ENCODE assay signal across 8 mouse cellular contexts in the genomic region with DNA sequence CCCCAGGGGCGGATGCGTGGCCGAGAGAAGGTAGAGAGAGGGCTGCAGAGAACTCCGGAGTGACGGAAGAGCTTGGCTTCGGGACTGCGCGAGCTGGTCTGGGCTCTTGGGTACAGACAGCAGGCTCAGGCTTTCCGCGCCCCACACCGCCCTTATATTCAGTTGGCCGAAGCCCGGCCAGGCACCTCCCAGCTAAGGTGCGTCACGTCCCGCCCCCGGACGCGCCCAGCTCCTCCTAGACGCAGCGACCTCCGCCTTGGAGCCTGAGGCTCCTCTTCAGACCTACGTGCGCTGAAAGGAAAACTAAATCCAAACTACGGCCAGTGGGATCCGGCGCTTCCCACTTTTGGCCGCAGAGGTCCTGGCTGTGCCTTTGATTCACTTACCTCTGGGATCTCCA. TPM values are rescaled to one million over a fixed set of nuclear protein-coding genes. Genes with fewer than 3 reads are reported as not detected.
DNase-seq lines count a peak whose midpoint lies in the region; ATAC-seq lines count a peak whose summit lies in the region.

A gene (minus strand): TSS at position 127 of the 400 bp plus-strand sequence.

- H3K4me1 ChIP-seq in brown adipose tissue, adult 24 weeks (ENCODE audit: control insufficient read depth, insufficient read depth, insufficient read length, low read length), result 0 out of 2 replicates have a peak, but pooled peaks cover 3% of the 10 kb centered on the region
- peaks cover 60% of the 10 kb centered on the region for H3K4me1 ChIP-seq in heart, embryonic 15.5 days (replicated peaks)

- peak within 1 kb of the TSS; percentile 67 for H3K9ac ChIP-seq in heart, embryonic 15.5 days

- peak; percentile 42 for DNase-seq in fat pad, adult 2 months (ENCODE audit: extremely low read depth, low read depth, low spot score)
- peak; percentile 93 for DNase-seq in kidney, postnatal 14 days
- DNase-seq in lung, adult 18-20 months, result peak; percentile 92 to 95
- peak; percentile 87 for DNase-seq in testis, postnatal 14 days (ENCODE audit: low spot score)

- peak within 1 kb of the TSS; percentile 84 for H3K4me3 ChIP-seq in brown adipose tissue, adult 24 weeks (ENCODE audit: insufficient read depth, low read depth, low read length)
- peak within 1 kb of the TSS; percentile 55 for H3K4me3 ChIP-seq in heart, embryonic 15.5 days

- peaks cover 4% of the 10 kb centered on the region; the same call in 1 of the 2 replicates for H3K36me3 ChIP-seq in heart, embryonic 15.5 days

- peak; percentile 61 for ATAC-seq in CD4-positive, CD25-positive, alpha-beta regulatory T cell, adult 4 months
- peak; percentile 86 for ATAC-seq in heart, embryonic 15.5 days (replicated peaks; ENCODE audit: insufficient number of reproducible peaks, insufficient read depth, low FRiP score, low read depth)
- ATAC-seq in neutrophil, adult 5-6 weeks (ENCODE audit: extremely low read depth, insufficient number of reproducible peaks, low FRiP score, poor library complexity, severe bottlenecking), result peak; percentile 56

- 0% methylated on average over 28 of the region's 28 CpGs for WGBS in heart, embryonic 15.5 days

- no peaks in the 10 kb centered on the region for H3K9me3 ChIP-seq in heart, embryonic 15.5 days (replicated peaks)

- H3K27me3 ChIP-seq in heart, embryonic 15.5 days, result no peaks in the 10 kb centered on the region

- peak within 1 kb of the TSS; percentile 92 for H3K27ac ChIP-seq in brown adipose tissue, adult 24 weeks (replicated peaks; ENCODE audit: low read depth, low read length)
- peak within 1 kb of the TSS; percentile 81 for H3K27ac ChIP-seq in heart, embryonic 15.5 days

- H3K4me2 ChIP-seq in heart, embryonic 15.5 days, result peak within 1 kb of the TSS; percentile 96

RNA-seq across cellular contexts. Expression of the gene that starts here (rescaled TPM):
- under 1 TPM; 0.52 to 0.59 TPM for polyA plus RNA-seq in CD4-positive, CD25-positive, alpha-beta regulatory T cell, adult 4 months (2017; shearing (Covaris generic))
- polyA plus RNA-seq in brown adipose tissue, adult 24 weeks (2012; ENCODE audit: insufficient read depth, insufficient read length, missing spikeins), result 38.5 and 46.6 TPM in 2 replicates
- polyA plus RNA-seq in heart, embryonic 15.5 days (2015; fragmentation: Nextera tagmentation; extraction: Ambion mirVana), result 7.2 and 7.7 TPM in 2 replicates
- 0.37 and 0.47 TPM in 2 replicates for total RNA-seq in neutrophil, adult 5-6 weeks (2017)

Comparison
In these comparisons a context has a peak if more than half of its experiments do, and no peak if none do; other contexts are left out.
1. Peak in every context shown above with its lines: DNase-seq, ATAC-seq, H3K4me3 ChIP-seq and H3K27ac ChIP-seq.
2. Peak in ATAC-seq in CD4-positive, CD25-positive, alpha-beta regulatory T cell, adult 4 months; RNA of the gene not detected or under 1 TPM.
3. Peak in ATAC-seq in neutrophil, adult 5-6 weeks; RNA of the gene not detected or under 1 TPM.
4. DNase-seq: peak in every context shown above with its lines; median percentile 94 in lung, adult 18-20 months; 93 in kidney, postnatal 14 days; 87 in testis, postnatal 14 days; 42 in fat pad, adult 2 months.